Mouse (Mus musculus) intestine, embryonic 16.5 days (tissue): Measurements from ENCODE around the gene Lrtm2. TPM values are rescaled to one million over a fixed set of nuclear protein-coding genes. Genes with fewer than 3 reads are reported as not detected.
"Not testable (repeated sequence)": the region's sequence is repeated elsewhere in the genome, so short reads cannot be mapped to it uniquely, and the experiment has no call there.

Experiments
- ATAC-seq: fragments of 200-750 bp; cut with Nextera tagmentation; 2 replicates; pipeline ENCODE4 v1.8.0; 2017; ENCODE audit warnings: moderate TSS enrichment, moderate library complexity
- H3K27ac ChIP-seq: fragments of 300-500 bp; sonication (generic); 2 replicates; pipeline ENCODE4 v1.5.1; 2014; ENCODE audit warnings: mild to moderate bottlenecking, low read length
- H3K27me3 ChIP-seq: fragments of 300-500 bp; sonication (generic); replicated peaks from 2 replicates; pipeline ENCODE4 v1.6.1; 2014; ENCODE audit warnings: low read length, control low read depth, mixed read lengths; ENCODE audit not compliant: control insufficient read depth, insufficient read depth
- H3K36me3 ChIP-seq: fragments of 300-500 bp; sonication (generic); 2 replicates; pipeline ENCODE4 v1.6.1; 2014; ENCODE audit warnings: low read length, control low read depth; ENCODE audit not compliant: control insufficient read depth, insufficient read depth
- H3K4me1 ChIP-seq: fragments of 300-500 bp; sonication (generic); 2 replicates; pipeline ENCODE4 v1.6.1; 2014; ENCODE audit warnings: low read length, control low read depth, mixed read lengths; ENCODE audit not compliant: control insufficient read depth, insufficient read depth
- H3K4me2 ChIP-seq: fragments of 300-500 bp; sonication (generic); 2 replicates; pipeline ENCODE4 v1.6.1; 2014; ENCODE audit warnings: low read depth, low read length, control low read depth
- H3K4me3 ChIP-seq: fragments of 300-500 bp; sonication (generic); 2 replicates; pipeline ENCODE4 v1.5.1; 2014; ENCODE audit warnings: mild to moderate bottlenecking, low read length
- H3K9ac ChIP-seq: fragments of 300-500 bp; sonication (generic); 2 replicates; pipeline ENCODE4 v1.6.1; 2014; ENCODE audit warnings: low read depth, low read length
- H3K9me3 ChIP-seq: fragments of 300-500 bp; sonication (generic); 2 replicates; pipeline ENCODE4 v1.6.1; 2016; ENCODE audit warnings: low read length, control low read depth; ENCODE audit not compliant: control insufficient read depth
- WGBS: fragments of 180-500 bp; shearing (Covaris S2); extraction: QIAGEN DNeasy Blood & Tissue Kit; methylation state at CpG from one replicate; pipeline ENCODE4 v1.1.7; 2014; 5-methylcytosine and 5-hydroxymethylcytosine counted together
- polyA plus RNA-seq: library from polyadenylated mRNA; unstranded; fragments of >200 nt; fragmentation: Nextera tagmentation; extraction: Ambion mirVana; gene quantifications from 2 replicates; pipeline ENCODE4 v1.2.1, GENCODE M21; 2015

Gene Lrtm2
- polyA plus RNA-seq: 0.32 and 0.38 TPM in 2 replicates

- peak within 1 kb of the TSS; percentile 37 for H3K4me3 ChIP-seq
- no peaks in the 10 kb centered on the region for H3K9me3 ChIP-seq
- under 1% methylated on average over 31 of the region's 31 CpGs for WGBS
- 0 out of 2 replicates have a peak within 1 kb of the TSS, but pooled peaks have one; percentile 11 for H3K9ac ChIP-seq
- no peaks in the 10 kb centered on the region for H3K36me3 ChIP-seq
- H3K27ac ChIP-seq: no peak within 1 kb of the TSS
- peaks cover 18% of the 10 kb centered on the region for H3K4me1 ChIP-seq
- peak within 1 kb of the TSS; percentile 48 for H3K4me2 ChIP-seq
- peaks cover 39% of the 10 kb centered on the region for H3K27me3 ChIP-seq
- ATAC-seq: no peak
Measured at GRCm38 (mm10) chr6:119330506-119330905, at the start of gene Lrtm2. Gene Lrtm2, minus strand, starts transcription at chr6:119330766.

DNA sequence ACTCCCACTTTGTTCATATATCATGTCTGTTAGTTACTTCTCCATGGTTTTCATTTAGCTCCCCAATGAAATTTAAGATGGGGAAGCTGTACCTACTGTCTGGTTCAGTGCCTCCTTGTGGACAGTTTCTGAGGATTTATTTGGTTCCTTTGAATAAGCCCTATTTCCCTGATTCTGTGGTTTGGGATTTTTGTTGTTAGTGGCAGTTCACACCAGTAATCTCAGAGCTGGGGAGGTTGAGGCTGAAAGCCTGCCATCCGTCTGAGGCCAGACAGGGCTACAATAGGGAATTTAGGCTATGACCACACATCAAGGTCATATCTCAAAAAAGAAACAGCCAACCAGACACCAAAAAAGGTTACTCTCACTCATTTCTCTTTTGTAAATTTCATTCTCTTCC is 48.1 kb upstream of the Lrtm2 start:
- ATAC-seq: no peak
- no peak overlapping the region for H3K4me2 ChIP-seq
- H3K27me3 ChIP-seq: no peaks in the 10 kb centered on the region
- H3K36me3 ChIP-seq: no peaks in the 10 kb centered on the region
- H3K9ac ChIP-seq: no peak overlapping the region
- no peak overlapping the region for H3K27ac ChIP-seq
- H3K9me3 ChIP-seq: no peaks in the 10 kb centered on the region
- peaks cover 14% of the 10 kb centered on the region; the same call in 1 of the 2 replicates for H3K4me1 ChIP-seq
- WGBS: 93% methylated on average over 1 of the region's 1 CpGs
- H3K4me3 ChIP-seq: no peak overlapping the region

DNA sequence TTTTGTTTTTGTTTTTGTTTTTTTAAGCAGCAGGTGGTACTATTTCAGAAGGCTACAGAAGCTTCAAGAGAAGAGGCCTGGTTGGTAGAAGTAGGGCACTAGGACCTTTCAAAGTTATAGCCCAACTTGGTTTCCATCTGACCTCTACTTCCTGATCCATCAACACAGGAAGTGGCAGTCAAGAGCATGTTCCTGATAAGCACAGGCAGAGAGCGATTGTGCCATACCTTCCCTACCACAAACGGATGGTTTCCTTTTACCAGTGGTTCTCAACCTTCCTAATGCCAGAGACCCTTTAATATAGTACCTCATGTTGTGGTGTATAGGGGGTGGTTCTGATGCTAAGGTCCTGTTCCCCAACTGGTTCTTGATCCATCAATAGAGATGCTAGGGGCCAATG is 47.0 kb upstream of the Lrtm2 start:
- H3K4me1 ChIP-seq: peaks cover 16% of the 10 kb centered on the region; the same call in 1 of the 2 replicates
- H3K36me3 ChIP-seq: no peaks in the 10 kb centered on the region
- H3K27me3 ChIP-seq: no peaks in the 10 kb centered on the region
- ATAC-seq: peak; percentile 36; the same call in 1 of the 2 replicates
- H3K4me2 ChIP-seq: no peak overlapping the region
- H3K9ac ChIP-seq: no peak overlapping the region
- H3K27ac ChIP-seq: no peak overlapping the region
- 36% methylated on average over 2 of the region's 2 CpGs for WGBS
- no peak overlapping the region for H3K4me3 ChIP-seq
- no peaks in the 10 kb centered on the region for H3K9me3 ChIP-seq

DNA sequence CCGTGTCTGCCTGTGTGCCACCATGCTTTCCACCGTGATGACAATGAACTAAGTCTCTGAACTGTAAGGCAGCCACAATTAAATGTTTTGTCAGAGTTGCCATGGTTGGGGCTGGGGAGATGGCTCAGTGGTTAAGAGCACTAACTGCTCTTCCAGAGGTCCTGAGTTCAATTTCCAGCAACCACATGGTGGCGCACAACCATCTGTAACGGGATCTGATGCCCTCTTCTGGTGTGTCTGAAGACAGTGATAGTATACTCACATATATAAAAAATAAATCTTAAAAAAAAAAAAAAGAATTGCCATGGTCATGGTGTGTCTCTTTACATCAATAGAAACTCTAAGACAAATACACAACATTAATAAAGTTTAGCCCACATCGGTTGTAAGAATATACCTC is 44.5 kb upstream of the Lrtm2 start:
- Histone ChIP-seq H3K9me3 (no peaks in the 10 kb centered on the region), H3K4me3 (no peak overlapping the region), H3K4me2 (no peak overlapping the region), H3K4me1 (0 out of 2 replicates have a peak, but pooled peaks cover 18% of the 10 kb centered on the region), H3K27ac (no peak overlapping the region), H3K36me3 (no peaks in the 10 kb centered on the region), H3K9ac (no peak overlapping the region), H3K27me3 (no peaks in the 10 kb centered on the region)
- ATAC-seq: no peak
- 82% methylated on average over 5 of the region's 5 CpGs for WGBS

- no peaks in the 10 kb centered on the region for H3K9me3 ChIP-seq
- H3K36me3 ChIP-seq: no peaks in the 10 kb centered on the region; the same call in 1 of the 2 replicates
- no peak overlapping the region for H3K27ac ChIP-seq
- H3K4me1 ChIP-seq: 0 out of 2 replicates have a peak, but pooled peaks cover 15% of the 10 kb centered on the region
- H3K4me3 ChIP-seq: no peak overlapping the region
- no peak overlapping the region for H3K4me2 ChIP-seq
- no peaks in the 10 kb centered on the region for H3K27me3 ChIP-seq
- H3K9ac ChIP-seq: no peak overlapping the region
- ATAC-seq: no peak
Measured at GRCm38 (mm10) chr6:119373000-119373705, 42.6 kb upstream of the Lrtm2 start.

DNA sequence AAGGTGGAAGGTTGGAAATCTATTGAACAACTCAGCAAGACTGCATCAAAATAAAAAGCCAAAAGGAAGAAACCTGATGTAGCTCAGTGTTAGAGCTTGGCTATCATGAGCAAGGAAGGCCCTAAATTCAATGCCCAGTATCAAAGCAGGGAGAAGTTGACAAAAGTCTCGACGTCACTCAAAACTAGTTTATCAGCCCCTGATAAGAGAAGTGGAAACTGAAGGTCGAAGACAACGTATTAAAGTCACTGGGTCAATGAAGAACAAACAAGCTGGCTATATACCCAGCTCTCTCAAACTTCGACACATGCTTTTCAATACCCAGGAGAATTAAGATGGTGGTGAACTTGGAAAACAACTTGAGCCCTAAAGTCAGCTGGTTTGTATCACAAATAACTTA is 41.7 kb upstream of the Lrtm2 start:
- Histone ChIP-seq H3K36me3 (no peaks in the 10 kb centered on the region; the same call in 1 of the 2 replicates), H3K27ac (no peak overlapping the region; the same call in 1 of the 2 replicates), H3K4me2 (no peak overlapping the region), H3K27me3 (no peaks in the 10 kb centered on the region), H3K9ac (no peak overlapping the region), H3K9me3 (no peaks in the 10 kb centered on the region), H3K4me3 (no peak overlapping the region), H3K4me1 (0 out of 2 replicates have a peak, but pooled peaks cover 11% of the 10 kb centered on the region)
- no peak for ATAC-seq
- WGBS: 61% methylated on average over 5 of the region's 5 CpGs

DNA sequence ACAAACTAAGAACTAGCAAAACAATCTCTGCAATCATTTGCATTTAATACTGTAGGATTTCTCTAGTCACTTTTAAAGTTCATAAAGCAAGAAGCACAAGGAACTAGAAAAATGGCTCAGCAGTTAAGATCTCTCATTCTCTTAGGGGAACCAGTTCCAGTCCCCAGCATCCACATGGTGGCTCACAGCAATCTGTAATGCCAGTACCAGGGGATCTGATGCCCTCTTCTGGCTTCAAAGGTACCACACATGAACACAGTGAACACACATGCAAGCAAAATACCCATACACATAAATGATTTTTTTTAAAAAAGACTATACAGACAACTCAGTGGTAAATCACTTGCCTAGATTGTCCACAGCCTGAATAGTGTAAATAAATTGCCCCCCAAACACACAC is 41.1 kb upstream of the Lrtm2 start:
- ATAC-seq: no peak
- no peaks in the 10 kb centered on the region for H3K9me3 ChIP-seq
- H3K27me3 ChIP-seq: no peaks in the 10 kb centered on the region
- H3K27ac ChIP-seq: no peak overlapping the region
- 0 out of 2 replicates have a peak, but pooled peaks cover 10% of the 10 kb centered on the region for H3K4me1 ChIP-seq
- H3K4me3 ChIP-seq: no peak overlapping the region
- H3K9ac ChIP-seq: no peak overlapping the region
- H3K36me3 ChIP-seq: no peaks in the 10 kb centered on the region; the same call in 1 of the 2 replicates
- H3K4me2 ChIP-seq: no peak overlapping the region

DNA sequence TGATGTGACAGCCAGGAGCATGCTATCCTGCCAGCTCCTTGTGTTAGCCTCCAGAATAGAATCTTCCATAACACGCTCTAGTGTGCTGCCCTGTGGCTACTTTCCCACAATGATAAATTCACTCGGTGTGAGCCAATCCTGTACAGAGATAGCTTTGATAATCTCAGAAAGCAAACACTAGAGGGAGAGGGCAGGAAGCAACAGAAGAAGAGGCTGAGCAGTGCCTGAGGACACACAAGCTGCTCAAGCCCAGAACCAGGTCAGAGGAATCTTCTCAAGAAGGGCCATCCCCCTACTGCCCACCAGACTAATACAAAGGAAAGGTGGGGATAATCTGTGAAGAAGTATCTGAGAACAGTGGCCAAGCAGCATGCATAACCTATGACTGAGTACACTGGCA is 36.8 kb upstream of the Lrtm2 start:
- 78% methylated on average over 2 of the region's 2 CpGs for WGBS
- H3K36me3 ChIP-seq: peaks cover 11% of the 10 kb centered on the region
- ATAC-seq: no peak

GRCm38 (mm10) chr6:119366800-119367199 is 36.2 kb upstream of the Lrtm2 start:
- not testable (repeated sequence) for H3K4me1 ChIP-seq, ATAC-seq, H3K9me3 ChIP-seq, H3K27me3 ChIP-seq, H3K9ac ChIP-seq, H3K4me3 ChIP-seq, H3K27ac ChIP-seq, H3K4me2 ChIP-seq
- H3K36me3 ChIP-seq: peaks cover 11% of the 10 kb centered on the region
- WGBS: 90% methylated on average over 3 of the region's 4 CpGs

More for the DNA sequence above, 36.8 kb upstream of the Lrtm2 start:
- no peaks in the 10 kb centered on the region for H3K27me3 ChIP-seq
- no peaks in the 10 kb centered on the region for H3K9me3 ChIP-seq
- H3K4me3 ChIP-seq: no peak overlapping the region
- 0 out of 2 replicates have a peak, but pooled peaks cover 1% of the 10 kb centered on the region for H3K4me1 ChIP-seq
- no peak overlapping the region for H3K4me2 ChIP-seq
- H3K27ac ChIP-seq: no peak overlapping the region
- H3K9ac ChIP-seq: no peak overlapping the region
